Mouse (Mus musculus): Measurements from ENCODE around the gene Itgal.
"Not testable (repeated sequence)": the region's sequence is repeated elsewhere in the genome, so short reads cannot be mapped to it uniquely, and the experiment has no call there.

Itgal gene

DNA sequence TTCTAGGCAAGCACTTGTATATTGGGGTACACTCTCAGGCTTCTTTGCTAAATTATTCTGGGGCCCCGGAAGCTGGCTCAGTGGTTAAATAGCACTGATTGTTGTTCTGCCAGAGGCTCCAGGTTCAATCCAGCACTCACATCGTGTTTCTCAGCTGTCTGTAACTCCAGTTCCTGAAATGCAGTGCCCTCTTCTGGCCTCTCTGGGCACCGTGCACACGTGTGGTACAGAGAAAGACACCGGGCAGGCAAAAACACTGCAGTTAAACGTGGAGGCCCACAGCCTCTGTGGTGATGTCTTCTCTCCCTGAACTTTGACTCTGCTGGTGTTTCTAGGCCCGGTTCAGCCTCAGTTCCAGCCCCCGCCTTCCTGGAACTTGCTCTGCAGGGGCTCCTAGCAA is 17.7 kb upstream of the Itgal start:
- peak; percentile 39 for DNase-seq (ENCODE audit: low read depth, low spot score)

DNA sequence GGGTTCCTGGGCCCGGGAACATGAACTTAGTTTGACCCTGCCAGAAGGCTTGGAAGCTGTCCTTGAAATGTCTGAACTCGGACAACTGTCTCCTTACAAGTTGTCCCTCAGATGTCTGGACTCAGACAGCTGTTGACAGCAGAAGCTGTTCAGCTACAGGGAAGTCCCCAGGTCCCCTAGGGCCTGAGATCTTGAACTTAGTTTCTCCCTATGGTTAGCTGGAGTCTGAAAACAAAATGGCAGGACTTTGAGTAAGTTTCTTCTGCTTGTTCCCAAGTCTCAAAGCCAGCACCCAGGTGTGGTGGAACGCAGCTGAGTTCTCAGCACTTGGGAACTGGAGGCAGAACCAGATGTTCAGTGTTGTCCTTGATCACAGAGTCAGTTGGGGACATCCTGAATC is 16.0 kb upstream of the Itgal start:
- DNase-seq (ENCODE audit: low read depth, low spot score): no peak

GRCm38 (mm10) chr7:127281114-127281513 is 14.9 kb upstream of the Itgal start:
- DNase-seq (ENCODE audit: low read depth, low spot score): no peak

- no peak for DNase-seq (ENCODE audit: low read depth, low spot score)
Observed at GRCm38 (mm10) chr7:127282190-127282589, 13.9 kb upstream of the Itgal start.

DNA sequence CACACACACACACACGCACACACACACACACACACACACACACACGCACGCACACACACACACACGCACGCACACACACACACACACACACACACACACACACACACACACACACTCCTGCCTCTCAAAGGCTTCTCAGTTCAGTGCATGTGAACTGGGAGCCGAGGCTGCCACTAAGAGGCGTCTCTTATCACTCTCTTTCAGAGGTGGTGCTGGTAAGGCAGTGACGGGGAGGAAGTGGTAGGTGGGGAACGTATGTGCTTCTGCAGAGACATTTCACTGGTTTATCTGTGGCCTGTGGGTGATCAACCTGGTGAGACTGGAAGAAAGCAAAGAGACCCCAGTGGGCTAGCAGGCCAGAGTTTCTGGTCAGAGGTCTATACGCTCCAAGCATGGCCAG is 10.9 kb upstream of the Itgal start:
- no peak for DNase-seq (ENCODE audit: low read depth, low spot score)

- no peak for DNase-seq (ENCODE audit: low read depth, low spot score)
Observed at GRCm38 (mm10) chr7:127287940-127288339, 8.1 kb upstream of the Itgal start.

- DNase-seq (ENCODE audit: low read depth, low spot score): no peak
Observed at GRCm38 (mm10) chr7:127289306-127289705, 6.8 kb upstream of the Itgal start.

- DNase-seq (ENCODE audit: low read depth, low spot score): no peak
Observed at GRCm38 (mm10) chr7:127290142-127290541, 5.9 kb upstream of the Itgal start.

DNA sequence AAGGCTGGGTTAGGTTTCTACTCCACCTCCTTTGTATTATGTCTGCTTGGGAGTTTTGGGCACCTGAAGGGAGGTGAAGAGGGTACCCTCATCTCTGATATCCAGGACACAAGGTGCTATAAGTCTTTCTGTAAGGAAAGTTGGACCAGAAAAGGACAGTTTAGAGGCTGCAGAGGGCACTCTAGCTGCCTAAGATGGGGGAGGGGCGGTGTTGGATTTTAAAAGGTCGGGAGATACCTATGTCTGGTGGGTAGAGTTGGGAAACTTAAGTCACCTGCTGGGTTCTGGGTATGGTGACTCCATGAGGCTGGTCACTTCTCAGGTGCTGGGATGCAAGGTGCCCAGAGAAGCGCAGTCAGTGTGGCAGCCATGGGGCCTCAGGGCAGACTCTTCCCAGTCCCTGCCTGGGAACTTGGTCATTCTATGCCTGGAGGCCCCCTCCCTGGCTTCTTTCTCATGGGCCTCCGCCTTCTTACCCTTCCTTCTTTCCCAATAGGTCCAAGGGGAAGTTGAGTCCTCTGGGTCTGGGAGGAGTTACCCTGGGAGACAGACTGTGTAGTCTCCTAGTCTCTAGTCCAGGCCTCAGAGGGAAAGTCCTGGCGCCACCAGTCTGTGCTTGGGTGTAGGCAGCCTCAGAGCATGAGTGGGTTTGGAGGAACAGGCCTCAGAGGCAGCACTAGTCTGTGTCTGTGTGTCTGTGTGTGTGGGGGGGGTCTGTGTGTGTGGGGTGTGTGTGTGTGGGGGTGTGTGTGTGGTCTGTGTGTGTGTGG is 911 bp downstream of the Itgal start:
- DNase-seq (ENCODE audit: low read depth, low spot score): no peak

GRCm38 (mm10) chr7:127297586-127298193 is 1.6 kb downstream of the Itgal start:
- no peak for DNase-seq (ENCODE audit: low read depth, low spot score)

DNA sequence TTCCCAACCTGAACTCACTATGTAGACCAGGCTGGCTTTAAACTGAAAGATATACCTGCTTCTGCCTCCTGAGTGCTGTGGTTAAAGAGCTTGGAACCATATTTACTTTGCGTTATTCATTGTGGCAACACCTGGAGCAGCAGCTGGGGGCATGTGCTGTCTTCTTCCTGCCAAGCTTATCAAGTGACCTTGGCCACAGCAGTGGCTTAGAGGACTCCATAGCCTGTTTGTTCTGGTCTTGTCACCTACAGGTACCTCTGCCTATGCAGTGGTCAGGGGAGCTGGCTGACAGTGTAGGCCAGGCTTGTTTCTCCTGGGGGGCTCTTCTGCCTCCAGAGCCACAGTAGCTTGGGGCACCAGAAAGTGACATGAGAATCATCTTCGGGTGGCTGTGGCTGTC is 12.4 kb downstream of the Itgal start:
- DNase-seq (ENCODE audit: low read depth, low spot score): no peak

DNA sequence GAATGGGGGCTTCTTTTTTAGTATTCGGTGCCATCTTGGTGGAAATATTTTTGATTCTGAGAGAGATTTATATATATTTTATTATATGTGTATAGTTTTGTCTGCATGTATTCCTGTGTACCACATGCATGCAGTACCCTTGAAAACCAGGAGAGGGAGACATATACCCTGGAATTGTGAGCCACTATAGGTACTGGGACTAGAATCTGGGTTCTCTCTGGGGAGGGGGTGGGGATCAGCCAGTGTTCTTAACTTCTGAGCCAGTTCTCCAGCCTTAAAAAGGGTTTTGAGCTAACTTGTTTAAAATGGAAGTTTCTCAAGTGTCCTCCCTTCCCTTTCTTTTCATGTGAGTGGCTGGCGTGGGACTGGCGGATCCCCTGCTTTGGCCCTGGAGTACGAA is 12.8 kb downstream of the Itgal start:
- DNase-seq (ENCODE audit: low read depth, low spot score): peak; percentile 77

DNA sequence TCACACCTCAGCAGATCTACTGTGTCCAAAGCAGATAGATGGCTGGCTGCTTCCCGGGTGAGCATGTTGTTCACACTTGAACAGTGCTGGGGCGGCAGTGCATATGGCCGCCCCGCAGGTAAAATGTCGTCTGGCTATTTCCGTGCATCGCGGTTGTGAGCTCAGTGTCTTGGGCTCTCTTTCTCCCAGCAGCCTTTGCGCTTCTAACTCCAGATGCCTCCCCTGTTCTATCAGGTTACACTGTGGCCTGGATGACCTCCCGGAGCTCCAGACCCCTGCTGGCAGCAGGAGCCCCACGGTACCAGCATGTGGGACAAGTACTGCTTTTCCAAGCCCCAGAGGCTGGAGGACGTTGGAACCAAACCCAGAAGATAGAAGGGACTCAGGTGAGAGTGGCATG is 13.9 kb downstream of the Itgal start:
- DNase-seq (ENCODE audit: low read depth, low spot score): no peak

- DNase-seq (ENCODE audit: low read depth, low spot score): no peak
Observed at GRCm38 (mm10) chr7:127313912-127314311, 17.9 kb downstream of the Itgal start.

DNA sequence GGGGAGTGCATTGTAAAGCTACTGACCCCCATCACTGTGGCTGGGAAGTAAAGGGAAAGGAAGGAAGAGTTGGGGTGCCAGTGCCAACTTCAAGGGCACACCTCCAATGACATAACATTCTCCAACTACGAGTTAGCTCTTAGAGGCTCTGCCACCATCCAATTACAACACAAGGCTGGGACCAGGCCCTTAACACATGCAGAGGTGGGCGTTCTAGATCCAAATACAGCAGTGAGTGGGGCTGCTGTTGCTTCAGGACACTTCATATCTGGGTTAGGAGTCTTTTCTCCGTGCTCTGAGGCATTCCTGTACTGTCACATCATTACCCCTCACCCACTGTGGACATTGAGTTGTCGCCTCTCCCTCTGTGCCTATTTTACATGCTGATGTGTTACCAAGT is 25.0 kb downstream of the Itgal start:
- no peak for DNase-seq (ENCODE audit: low read depth, low spot score)

DNA sequence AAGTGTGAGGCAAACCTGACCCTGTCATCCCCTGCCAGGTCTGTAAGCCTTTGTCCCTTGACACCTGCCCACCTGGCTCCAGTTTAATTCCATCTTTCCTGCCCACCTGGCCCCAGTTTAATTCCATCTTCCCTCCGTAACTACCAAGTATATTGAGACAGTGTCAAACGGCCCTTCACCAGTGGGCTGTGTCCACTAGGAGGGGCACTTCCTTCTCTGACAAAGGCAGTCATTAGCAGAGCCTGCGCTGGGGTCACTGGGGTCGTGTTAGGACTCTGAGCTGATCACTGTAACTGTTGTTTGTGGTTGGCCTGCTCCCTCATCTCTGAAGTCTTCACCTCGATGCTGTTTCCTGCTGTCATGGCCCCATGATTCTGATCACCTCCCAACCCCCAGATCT is 26.0 kb downstream of the Itgal start:
- no peak for DNase-seq (ENCODE audit: low read depth, low spot score)

- DNase-seq (ENCODE audit: low read depth, low spot score): no peak
Observed at GRCm38 (mm10) chr7:127324944-127325343, 28.9 kb downstream of the Itgal start.

DNA sequence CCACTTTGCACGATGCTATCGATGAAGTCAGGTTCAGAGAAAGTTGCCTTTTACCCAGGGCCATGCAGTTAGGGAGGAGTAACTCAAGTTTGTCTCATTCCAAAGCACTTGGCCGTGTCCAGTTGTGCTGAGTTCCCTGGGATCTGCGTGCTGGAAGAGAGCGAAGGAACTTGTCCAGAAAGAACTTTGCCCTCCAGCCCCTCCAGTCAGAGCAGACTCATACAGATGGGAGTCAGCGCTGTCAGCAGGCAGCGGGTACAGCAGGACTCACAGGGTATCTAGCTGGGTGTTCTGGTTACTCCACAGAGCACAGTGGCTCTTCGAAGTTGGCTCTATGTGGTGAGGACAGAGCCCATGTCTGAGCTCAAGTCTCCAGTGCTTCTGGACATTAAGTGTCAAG is 29.5 kb downstream of the Itgal start:
- no peak for DNase-seq (ENCODE audit: low read depth, low spot score)

DNA sequence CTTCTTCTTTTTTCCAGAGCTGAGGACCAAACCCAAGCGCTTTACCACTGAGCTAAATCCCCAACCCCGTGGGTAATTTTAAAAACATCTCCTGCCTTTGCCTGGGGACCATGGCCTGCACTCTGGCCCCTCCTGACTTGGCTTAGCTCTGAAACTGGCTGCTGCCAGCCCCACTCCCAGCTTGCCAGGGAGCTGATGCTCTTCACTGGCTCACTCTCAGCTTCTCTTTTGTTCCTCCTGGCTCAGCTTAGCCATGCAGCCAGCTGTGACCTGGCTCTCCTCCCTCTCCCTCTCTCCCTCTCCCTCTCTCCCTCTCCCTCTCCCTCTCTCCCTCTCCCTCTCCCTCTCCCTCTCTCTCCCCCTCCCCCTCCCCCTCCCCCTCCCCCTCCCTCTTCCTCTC is 30.6 kb downstream of the Itgal start:
- no peak for DNase-seq (ENCODE audit: low read depth, low spot score)

- DNase-seq (ENCODE audit: low read depth, low spot score): no peak
Observed at GRCm38 (mm10) chr7:127333240-127333639, 37.2 kb downstream of the Itgal start.

- no peak for DNase-seq (ENCODE audit: low read depth, low spot score)
Observed at GRCm38 (mm10) chr7:127335604-127336003, 39.5 kb downstream of the Itgal start.

GRCm38 (mm10) chr7:127337636-127338035 is 41.6 kb downstream of the Itgal start:
- DNase-seq (ENCODE audit: low read depth, low spot score): no peak

DNA sequence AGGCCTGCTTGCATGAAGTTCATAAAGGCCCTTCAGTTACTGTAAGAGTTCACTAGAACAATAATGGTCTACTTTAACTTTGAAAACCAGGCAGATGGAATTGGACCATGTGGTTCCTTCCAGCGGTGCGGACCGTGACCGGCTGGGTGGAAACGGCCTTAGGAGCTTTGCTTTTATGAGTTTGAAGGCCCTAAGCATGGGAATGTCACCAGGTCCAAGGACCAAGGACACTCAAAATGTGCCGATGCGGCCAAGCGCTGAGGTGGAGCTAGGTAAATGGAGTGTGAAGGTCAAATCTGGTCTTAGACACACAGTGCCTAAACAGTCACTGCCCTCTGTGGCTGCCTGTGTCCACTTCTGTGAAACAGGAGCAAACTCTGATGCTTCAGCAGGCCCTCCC is 45.3 kb downstream of the Itgal start:
- DNase-seq (ENCODE audit: low read depth, low spot score): no peak

DNA sequence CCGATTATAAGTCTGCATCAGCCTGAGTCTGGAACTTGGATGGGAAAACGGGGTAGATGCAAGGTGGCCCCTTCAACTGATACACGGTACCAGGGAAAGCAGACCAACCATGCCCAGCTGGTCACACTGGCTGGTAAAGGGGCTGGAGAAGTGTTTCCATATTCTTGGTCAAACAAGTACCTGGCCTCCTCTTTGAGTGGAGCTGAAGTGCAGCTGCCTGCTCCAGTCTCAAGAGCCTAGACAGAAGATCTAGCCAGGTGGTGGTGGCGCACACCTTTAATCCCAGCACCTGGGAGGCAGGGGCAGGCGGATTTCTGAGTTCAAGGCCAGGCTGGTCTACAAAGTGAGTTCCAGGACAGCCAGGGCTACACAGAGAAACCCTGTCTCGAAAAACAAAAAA is 45.8 kb downstream of the Itgal start:
- DNase-seq (ENCODE audit: low read depth, low spot score): not testable (repeated sequence)
